In genomic region chr11:120706120-120706519, GRCm38 (mm10) we compare ENCODE assay signal across 19 mouse cellular contexts. TPM values are rescaled to one million over a fixed set of nuclear protein-coding genes. Genes with fewer than 3 reads are reported as not detected.
DNase-seq lines count a peak whose midpoint lies in the region; ATAC-seq lines count a peak whose summit lies in the region.
"Had no signal": no experiment of that assay in that cellular context is flagged by ENCODE, and none has a peak within 500 bp of the region (broad histone marks: within the 10 kb centered on the region; RNA-seq: fewer than 3 reads in every experiment).

No protein-coding gene starts in this region.

- H3K9ac ChIP-seq in hindbrain, embryonic 11.5 days (ENCODE audit: low read depth, low read length): no peak overlapping the region
- no peak overlapping the region for H3K9ac ChIP-seq in hindbrain, embryonic 13.5 days
- no peak overlapping the region for H3K9ac ChIP-seq in midbrain, embryonic 13.5 days (replicated peaks)
- H3K9ac ChIP-seq in midbrain, embryonic 15.5 days: no peak overlapping the region
- H3K9ac ChIP-seq in embryonic facial prominence, embryonic 13.5 days: 0 out of 2 replicates have a peak overlapping the region, but pooled peaks have one; percentile 40
- H3K9ac ChIP-seq in stomach, embryonic 15.5 days: no peak overlapping the region
- H3K9ac ChIP-seq: forebrain, embryonic 15.5 days; hindbrain, embryonic 15.5 days had no signal

- peak; percentile 3 for DNase-seq in hindbrain, embryonic 11.5 days (ENCODE audit: low spot score)
- DNase-seq in urinary bladder, postnatal 10 days (ENCODE audit: low spot score): no peak
- no peak for DNase-seq in right cerebral cortex, postnatal 36 days (ENCODE audit: low spot score in 2 of 2)
- DNase-seq: adrenal gland, postnatal 36 days; cerebellum, adult 8-10 months; kidney, adult 11 months; kidney, postnatal 36 days; lung, adult 2 months; thymus, postnatal 36 days had no signal

- ATAC-seq in hindbrain, embryonic 11.5 days (ENCODE audit: low FRiP score): no peak
- no peak for ATAC-seq in hindbrain, embryonic 13.5 days (ENCODE audit: low FRiP score)
- no peak for ATAC-seq in midbrain, embryonic 13.5 days
- no peak for ATAC-seq in midbrain, embryonic 15.5 days (replicated peaks)
- ATAC-seq in embryonic facial prominence, embryonic 13.5 days (ENCODE audit: insufficient number of reproducible peaks, insufficient read depth, low FRiP score, low TSS enrichment, low read depth): no peak
- ATAC-seq in stomach, embryonic 15.5 days (ENCODE audit: insufficient read depth, low FRiP score, low read depth): 0 out of 2 replicates have a peak, but pooled peaks have one; percentile 24
- ATAC-seq: forebrain, embryonic 15.5 days had no signal

- H3K4me3 ChIP-seq in hindbrain, embryonic 11.5 days (ENCODE audit: low read depth, low read length): no peak overlapping the region
- no peak overlapping the region for H3K4me3 ChIP-seq in hindbrain, embryonic 13.5 days
- H3K4me3 ChIP-seq in midbrain, embryonic 13.5 days (replicated peaks): no peak overlapping the region
- H3K4me3 ChIP-seq in midbrain, embryonic 15.5 days: no peak overlapping the region
- H3K4me3 ChIP-seq in embryonic facial prominence, embryonic 13.5 days: no peak overlapping the region
- H3K4me3 ChIP-seq in stomach, embryonic 15.5 days (replicated peaks): no peak overlapping the region
- H3K4me3 ChIP-seq: forebrain, embryonic 15.5 days; heart, embryonic 15.5 days; hindbrain, embryonic 15.5 days; myocyte had no signal

- no peaks in the 10 kb centered on the region; the same call in 1 of the 2 replicates for H3K27me3 ChIP-seq in hindbrain, embryonic 11.5 days (ENCODE audit: control insufficient read depth, insufficient read depth, low read length)
- H3K27me3 ChIP-seq in hindbrain, embryonic 13.5 days: no peaks in the 10 kb centered on the region
- H3K27me3 ChIP-seq in midbrain, embryonic 13.5 days: no peaks in the 10 kb centered on the region
- no peaks in the 10 kb centered on the region for H3K27me3 ChIP-seq in midbrain, embryonic 15.5 days (replicated peaks)
- H3K27me3 ChIP-seq in embryonic facial prominence, embryonic 13.5 days: no peaks in the 10 kb centered on the region
- H3K27me3 ChIP-seq in stomach, embryonic 15.5 days (replicated peaks): no peaks in the 10 kb centered on the region
- H3K27me3 ChIP-seq: forebrain, embryonic 15.5 days; heart, embryonic 15.5 days; hindbrain, embryonic 15.5 days had no signal

- 61% methylated on average over 5 of the region's 5 CpGs for WGBS in hindbrain, embryonic 11.5 days
- 56% methylated on average over 5 of the region's 5 CpGs for WGBS in hindbrain, embryonic 13.5 days
- WGBS in midbrain, embryonic 13.5 days: 58% methylated on average over 5 of the region's 5 CpGs
- 58% methylated on average over 5 of the region's 5 CpGs for WGBS in midbrain, embryonic 15.5 days
- 67% methylated on average over 5 of the region's 5 CpGs for WGBS in embryonic facial prominence, embryonic 13.5 days
- 59% methylated on average over 5 of the region's 5 CpGs for WGBS in stomach, embryonic 15.5 days

- H3K36me3 ChIP-seq in hindbrain, embryonic 11.5 days (ENCODE audit: control insufficient read depth, insufficient read depth, low read length): 0 out of 2 replicates have a peak, but pooled peaks cover 8% of the 10 kb centered on the region
- H3K36me3 ChIP-seq in hindbrain, embryonic 13.5 days: peaks cover 50% of the 10 kb centered on the region
- H3K36me3 ChIP-seq in midbrain, embryonic 13.5 days: peaks cover 45% of the 10 kb centered on the region
- 0 out of 2 replicates have a peak, but pooled peaks cover 6% of the 10 kb centered on the region for H3K36me3 ChIP-seq in midbrain, embryonic 15.5 days (replicated peaks)
- H3K36me3 ChIP-seq in embryonic facial prominence, embryonic 13.5 days: peaks cover 44% of the 10 kb centered on the region
- H3K36me3 ChIP-seq in stomach, embryonic 15.5 days: peaks cover 15% of the 10 kb centered on the region

- peaks cover 22% of the 10 kb centered on the region for H3K4me1 ChIP-seq in hindbrain, embryonic 11.5 days (replicated peaks; ENCODE audit: control insufficient read depth, insufficient read depth, low read length)
- H3K4me1 ChIP-seq in hindbrain, embryonic 13.5 days (replicated peaks): peaks cover 38% of the 10 kb centered on the region
- H3K4me1 ChIP-seq in midbrain, embryonic 13.5 days (replicated peaks): peaks cover 45% of the 10 kb centered on the region
- H3K4me1 ChIP-seq in midbrain, embryonic 15.5 days: peaks cover 32% of the 10 kb centered on the region
- H3K4me1 ChIP-seq in embryonic facial prominence, embryonic 13.5 days: peaks cover 59% of the 10 kb centered on the region
- H3K4me1 ChIP-seq in stomach, embryonic 15.5 days: peaks cover 36% of the 10 kb centered on the region

- H3K27ac ChIP-seq in hindbrain, embryonic 11.5 days (ENCODE audit: low read depth, low read length): 0 out of 2 replicates have a peak overlapping the region, but pooled peaks have one; percentile 30
- H3K27ac ChIP-seq in hindbrain, embryonic 13.5 days: no peak overlapping the region
- H3K27ac ChIP-seq in midbrain, embryonic 13.5 days: peak overlapping the region; percentile 67; the same call in 1 of the 2 replicates
- H3K27ac ChIP-seq in midbrain, embryonic 15.5 days: no peak overlapping the region
- peak overlapping the region; percentile 86 for H3K27ac ChIP-seq in embryonic facial prominence, embryonic 13.5 days
- no peak overlapping the region for H3K27ac ChIP-seq in stomach, embryonic 15.5 days
- H3K27ac ChIP-seq: forebrain, embryonic 15.5 days; hindbrain, embryonic 15.5 days had no signal

- no peaks in the 10 kb centered on the region for H3K9me3 ChIP-seq in hindbrain, embryonic 11.5 days (ENCODE audit: control insufficient read depth, low read length)
- no peaks in the 10 kb centered on the region for H3K9me3 ChIP-seq in hindbrain, embryonic 13.5 days
- no peaks in the 10 kb centered on the region for H3K9me3 ChIP-seq in midbrain, embryonic 13.5 days
- H3K9me3 ChIP-seq in midbrain, embryonic 15.5 days: no peaks in the 10 kb centered on the region
- no peaks in the 10 kb centered on the region for H3K9me3 ChIP-seq in embryonic facial prominence, embryonic 13.5 days
- H3K9me3 ChIP-seq in stomach, embryonic 15.5 days: no peaks in the 10 kb centered on the region
- H3K9me3 ChIP-seq: forebrain, embryonic 15.5 days; heart, embryonic 15.5 days; hindbrain, embryonic 15.5 days had no signal

- 0 out of 2 replicates have a peak overlapping the region, but pooled peaks have one; percentile 3 for H3K4me2 ChIP-seq in hindbrain, embryonic 11.5 days (replicated peaks; ENCODE audit: low read depth, low read length)
- H3K4me2 ChIP-seq in hindbrain, embryonic 13.5 days: no peak overlapping the region
- no peak overlapping the region for H3K4me2 ChIP-seq in midbrain, embryonic 13.5 days (replicated peaks)
- no peak overlapping the region for H3K4me2 ChIP-seq in midbrain, embryonic 15.5 days
- no peak overlapping the region for H3K4me2 ChIP-seq in embryonic facial prominence, embryonic 13.5 days
- no peak overlapping the region for H3K4me2 ChIP-seq in stomach, embryonic 15.5 days
- H3K4me2 ChIP-seq: forebrain, embryonic 15.5 days; heart, embryonic 15.5 days; hindbrain, embryonic 15.5 days; liver, embryonic 11.5 days had no signal

RNA-seq across cellular contexts. Expression of gene Cenpx, which starts 7.4 kb away (rescaled TPM):
- polyA plus RNA-seq in hindbrain, embryonic 11.5 days (2014; fragmentation: Nextera tagmentation; extraction: Ambion mirVana): 115 and 121 TPM in 2 replicates
- 103 and 113 TPM in 2 replicates for polyA plus RNA-seq in hindbrain, embryonic 13.5 days (2015; fragmentation: Nextera tagmentation; extraction: Ambion mirVana)
- 99.9 and 112 TPM in 2 replicates for polyA plus RNA-seq in midbrain, embryonic 13.5 days (2015; fragmentation: Nextera tagmentation; extraction: Ambion mirVana)
- polyA plus RNA-seq in midbrain, embryonic 15.5 days (2015; fragmentation: Nextera tagmentation; extraction: Ambion mirVana): 95.6 and 99.7 TPM in 2 replicates
- polyA plus RNA-seq in embryonic facial prominence, embryonic 13.5 days (2015; fragmentation: Nextera tagmentation; extraction: Ambion mirVana): 132 and 154 TPM in 2 replicates
- polyA plus RNA-seq in stomach, embryonic 15.5 days (2015; fragmentation: Nextera tagmentation; extraction: Ambion mirVana): 155 and 158 TPM in 2 replicates

RNA-seq across cellular contexts. Expression of gene Lrrc45, which starts 7.6 kb away (rescaled TPM):
- 30.7 and 34.4 TPM in 2 replicates for polyA plus RNA-seq in hindbrain, embryonic 11.5 days (2014; fragmentation: Nextera tagmentation; extraction: Ambion mirVana)
- 67.9 and 73.1 TPM in 2 replicates for polyA plus RNA-seq in hindbrain, embryonic 13.5 days (2015; fragmentation: Nextera tagmentation; extraction: Ambion mirVana)
- 60.6 and 71.8 TPM in 2 replicates for polyA plus RNA-seq in midbrain, embryonic 13.5 days (2015; fragmentation: Nextera tagmentation; extraction: Ambion mirVana)
- polyA plus RNA-seq in midbrain, embryonic 15.5 days (2015; fragmentation: Nextera tagmentation; extraction: Ambion mirVana): 82.6 and 89.9 TPM in 2 replicates
- 71.0 and 77.8 TPM in 2 replicates for polyA plus RNA-seq in embryonic facial prominence, embryonic 13.5 days (2015; fragmentation: Nextera tagmentation; extraction: Ambion mirVana)
- polyA plus RNA-seq in stomach, embryonic 15.5 days (2015; fragmentation: Nextera tagmentation; extraction: Ambion mirVana): 55.7 and 57.3 TPM in 2 replicates

RNA-seq across cellular contexts. Expression of gene Rac3, which starts 15.2 kb away (rescaled TPM):
- 17.6 and 18.2 TPM in 2 replicates for polyA plus RNA-seq in hindbrain, embryonic 11.5 days (2014; fragmentation: Nextera tagmentation; extraction: Ambion mirVana)
- polyA plus RNA-seq in hindbrain, embryonic 13.5 days (2015; fragmentation: Nextera tagmentation; extraction: Ambion mirVana): 272 and 278 TPM in 2 replicates
- polyA plus RNA-seq in midbrain, embryonic 13.5 days (2015; fragmentation: Nextera tagmentation; extraction: Ambion mirVana): 206 and 218 TPM in 2 replicates
- 560 and 572 TPM in 2 replicates for polyA plus RNA-seq in midbrain, embryonic 15.5 days (2015; fragmentation: Nextera tagmentation; extraction: Ambion mirVana)
- polyA plus RNA-seq in embryonic facial prominence, embryonic 13.5 days (2015; fragmentation: Nextera tagmentation; extraction: Ambion mirVana): 66.0 and 72.6 TPM in 2 replicates
- polyA plus RNA-seq in stomach, embryonic 15.5 days (2015; fragmentation: Nextera tagmentation; extraction: Ambion mirVana): 36.4 and 39.4 TPM in 2 replicates

RNA-seq across cellular contexts. Expression of gene Dcxr, which starts 21.0 kb away (rescaled TPM):
- 14.3 and 15.2 TPM in 2 replicates for polyA plus RNA-seq in hindbrain, embryonic 11.5 days (2014; fragmentation: Nextera tagmentation; extraction: Ambion mirVana)
- 9.7 and 12.1 TPM in 2 replicates for polyA plus RNA-seq in hindbrain, embryonic 13.5 days (2015; fragmentation: Nextera tagmentation; extraction: Ambion mirVana)
- 6.5 and 7.3 TPM in 2 replicates for polyA plus RNA-seq in midbrain, embryonic 13.5 days (2015; fragmentation: Nextera tagmentation; extraction: Ambion mirVana)
- polyA plus RNA-seq in midbrain, embryonic 15.5 days (2015; fragmentation: Nextera tagmentation; extraction: Ambion mirVana): 6.8 and 7.9 TPM in 2 replicates
- 17.9 and 18.3 TPM in 2 replicates for polyA plus RNA-seq in embryonic facial prominence, embryonic 13.5 days (2015; fragmentation: Nextera tagmentation; extraction: Ambion mirVana)
- polyA plus RNA-seq in stomach, embryonic 15.5 days (2015; fragmentation: Nextera tagmentation; extraction: Ambion mirVana): 31.6 and 33.5 TPM in 2 replicates

RNA-seq across cellular contexts. Expression of gene Cbr2, which starts 25.8 kb away (rescaled TPM):
- 0.82 and 1.6 TPM in 2 replicates for polyA plus RNA-seq in hindbrain, embryonic 11.5 days (2014; fragmentation: Nextera tagmentation; extraction: Ambion mirVana)
- polyA plus RNA-seq in hindbrain, embryonic 13.5 days (2015; fragmentation: Nextera tagmentation; extraction: Ambion mirVana): 0.49 TPM in 1 of 2 replicates, not detected in the other
- 0.32 and 0.38 TPM in 2 replicates for polyA plus RNA-seq in midbrain, embryonic 13.5 days (2015; fragmentation: Nextera tagmentation; extraction: Ambion mirVana)
- 1.2 and 2.2 TPM in 2 replicates for polyA plus RNA-seq in midbrain, embryonic 15.5 days (2015; fragmentation: Nextera tagmentation; extraction: Ambion mirVana)
- 27.1 and 32.3 TPM in 2 replicates for polyA plus RNA-seq in embryonic facial prominence, embryonic 13.5 days (2015; fragmentation: Nextera tagmentation; extraction: Ambion mirVana)
- 54.5 and 82.4 TPM in 2 replicates for polyA plus RNA-seq in stomach, embryonic 15.5 days (2015; fragmentation: Nextera tagmentation; extraction: Ambion mirVana)

Comparison
In these comparisons a context has a peak if more than half of its experiments do, and no peak if none do; other contexts are left out.
1. H3K27ac ChIP-seq: peak in hindbrain, embryonic 11.5 days (single experiment), midbrain, embryonic 13.5 days (single experiment) and embryonic facial prominence, embryonic 13.5 days (single experiment); none in hindbrain, embryonic 13.5 days (single experiment), midbrain, embryonic 15.5 days (single experiment) and stomach, embryonic 15.5 days (single experiment).